Mouse (Mus musculus): Measurements from ENCODE around the gene Atf7ip. TPM values are rescaled to one million over a fixed set of nuclear protein-coding genes. Genes with fewer than 3 reads are reported as not detected.

The Atf7ip gene
- polyA plus RNA-seq (2015; fragmentation: Illumina TruSeq; extraction: RNeasy Lipid Tissue Mini Kit (QIAGEN cat#74804); ENCODE audit: low read depth, low replicate concordance): 30.3 TPM

GRCm38 (mm10) chr6:136505867-136506266 is at the start of gene Atf7ip:
Gene Atf7ip, plus strand, starts transcription at chr6:136506167.

Other genes with a start within 250 kb of the Atf7ip start
- gene Gm8994, start 178.6 kb upstream of the Atf7ip start, polyA plus RNA-seq (2015; fragmentation: Illumina TruSeq; extraction: RNeasy Lipid Tissue Mini Kit (QIAGEN cat#74804); ENCODE audit: low read depth, low replicate concordance): not detected
- not detected for gene E330021D16Rik, start 90.6 kb upstream of the Atf7ip start, polyA plus RNA-seq (2015; fragmentation: Illumina TruSeq; extraction: RNeasy Lipid Tissue Mini Kit (QIAGEN cat#74804); ENCODE audit: low read depth, low replicate concordance)
- 0.37 TPM for gene Plbd1, start 155.8 kb downstream of the Atf7ip start, polyA plus RNA-seq (2015; fragmentation: Illumina TruSeq; extraction: RNeasy Lipid Tissue Mini Kit (QIAGEN cat#74804); ENCODE audit: low read depth, low replicate concordance)